Mouse (Mus musculus) forebrain, embryonic 11.5 days (tissue): Measurements from ENCODE around the gene Gm17359. TPM values are rescaled to one million over a fixed set of nuclear protein-coding genes. Genes with fewer than 3 reads are reported as not detected.

Experiments
- ATAC-seq: fragments of 200-750 bp; cut with Nextera tagmentation; replicated peaks from 2 replicates; pipeline ENCODE4 v1.8.0; 2017; ENCODE audit warnings: moderate TSS enrichment; ENCODE audit not compliant: low FRiP score
- DNase-seq: peaks from one replicate; pipeline ENCODE4 v3.0.0-alpha.2; 2017; ENCODE audit warnings: low spot score
- H3K27ac ChIP-seq: fragments of 300-500 bp; sonication (generic); 2 replicates; pipeline ENCODE4 v1.5.1; 2014; ENCODE audit warnings: low read depth, low read length
- H3K27me3 ChIP-seq: fragments of 300-500 bp; sonication (generic); 2 replicates; pipeline ENCODE4 v1.6.1; 2014; ENCODE audit warnings: mild to moderate bottlenecking, low read length, mixed read lengths; ENCODE audit not compliant: control insufficient read depth, insufficient read depth
- H3K36me3 ChIP-seq: fragments of 300-500 bp; sonication (generic); 2 replicates; pipeline ENCODE4 v1.6.1; 2014; ENCODE audit warnings: mild to moderate bottlenecking, low read length, moderate library complexity, mixed read lengths; ENCODE audit not compliant: control insufficient read depth, insufficient read depth
- H3K4me1 ChIP-seq: fragments of 300-500 bp; sonication (generic); replicated peaks from 2 replicates; pipeline ENCODE4 v1.6.1; 2014; ENCODE audit warnings: low read length, mixed read lengths; ENCODE audit not compliant: control insufficient read depth, insufficient read depth
- H3K4me2 ChIP-seq: fragments of 300-500 bp; sonication (generic); 2 replicates; pipeline ENCODE4 v1.6.1; 2014; ENCODE audit warnings: low read depth, mild to moderate bottlenecking, low read length, moderate library complexity, mixed read lengths; ENCODE audit not compliant: severe bottlenecking
- H3K4me3 ChIP-seq: fragments of 300-500 bp; sonication (generic); 2 replicates; pipeline ENCODE4 v1.5.1; 2014; ENCODE audit warnings: low read depth, low read length
- H3K9ac ChIP-seq: fragments of 300-500 bp; sonication (generic); 2 replicates; pipeline ENCODE4 v1.6.1; 2014; ENCODE audit warnings: low read length
- H3K9me3 ChIP-seq: fragments of 300-500 bp; sonication (generic); 2 replicates; pipeline ENCODE4 v1.6.1; 2016; ENCODE audit warnings: low read length, mixed read lengths; ENCODE audit not compliant: control insufficient read depth
- WGBS: fragments of 180-500 bp; shearing (Covaris S2); extraction: QIAGEN DNeasy Blood & Tissue Kit; methylation state at CpG from one replicate; pipeline ENCODE4 v1.1.7; 2014; 5-methylcytosine and 5-hydroxymethylcytosine counted together
- polyA plus RNA-seq: library from polyadenylated mRNA; unstranded; fragments of >200 nt; fragmentation: Nextera tagmentation; extraction: Ambion mirVana; gene quantifications from 2 replicates; pipeline ENCODE4 v1.2.1, GENCODE M21; 2014

Gene Gm17359
- polyA plus RNA-seq, 1 experiment from 2014 or later: not detected

GRCm38 (mm10) chr3:79368306-79368705 lies 31.8 kb downstream of the Gm17359 start:
- Histone ChIP-seq H3K9me3 (no peaks in the 10 kb centered on the region), H3K27me3 (no peaks in the 10 kb centered on the region), H3K27ac (no peak overlapping the region), H3K4me2 (no peak overlapping the region), H3K4me1 (no peaks in the 10 kb centered on the region), H3K36me3 (no peaks in the 10 kb centered on the region), H3K4me3 (no peak overlapping the region), H3K9ac (no peak overlapping the region)
- ATAC-seq: no peak
- DNase-seq: no peak
- WGBS: 61% methylated on average over 6 of the region's 6 CpGs

GRCm38 (mm10) chr3:79370385-79370929 lies 34.0 kb downstream of the Gm17359 start:
- Histone ChIP-seq H3K27me3 (no peaks in the 10 kb centered on the region), H3K36me3 (no peaks in the 10 kb centered on the region), H3K4me3 (no peak overlapping the region), H3K9me3 (no peaks in the 10 kb centered on the region), H3K27ac (no peak overlapping the region), H3K9ac (no peak overlapping the region), H3K4me1 (no peaks in the 10 kb centered on the region), H3K4me2 (no peak overlapping the region)
- ATAC-seq (no peak), DNase-seq (no peak)
- 71% methylated on average over 4 of the region's 4 CpGs for WGBS

- H3K4me2 ChIP-seq: no peak overlapping the region
These were observed 35.2 kb downstream of the Gm17359 start for GRCm38 (mm10) chr3:79371506-79372195.

GRCm38 (mm10) chr3:79373930-79374329 lies 37.5 kb downstream of the Gm17359 start:
- Histone ChIP-seq H3K4me3 (no peak overlapping the region), H3K27me3 (no peaks in the 10 kb centered on the region), H3K4me2 (no peak overlapping the region), H3K9ac (no peak overlapping the region), H3K9me3 (no peaks in the 10 kb centered on the region), H3K4me1 (no peaks in the 10 kb centered on the region; the same call in 1 of the 2 replicates), H3K36me3 (no peaks in the 10 kb centered on the region), H3K27ac (no peak overlapping the region)
- WGBS: 58% methylated on average over 3 of the region's 3 CpGs
- DNase-seq: no peak
- ATAC-seq: no peak

More at GRCm38 (mm10) chr3:79371506-79372195, 35.2 kb downstream of the Gm17359 start:
- no peak overlapping the region for H3K27ac ChIP-seq
- ATAC-seq (no peak), DNase-seq (no peak)
- WGBS: 85% methylated on average over 7 of the region's 7 CpGs
- no peaks in the 10 kb centered on the region for H3K27me3 ChIP-seq
- no peaks in the 10 kb centered on the region for H3K36me3 ChIP-seq
- H3K9me3 ChIP-seq: no peaks in the 10 kb centered on the region
- no peak overlapping the region for H3K4me3 ChIP-seq
- H3K9ac ChIP-seq: no peak overlapping the region
- no peaks in the 10 kb centered on the region for H3K4me1 ChIP-seq

GRCm38 (mm10) chr3:79378086-79378485 lies 41.6 kb downstream of the Gm17359 start:
- 17% methylated on average over 3 of the region's 3 CpGs for WGBS
- no peak for DNase-seq
- H3K36me3 ChIP-seq: no peaks in the 10 kb centered on the region
- no peak overlapping the region for H3K4me3 ChIP-seq
- no peak for ATAC-seq
- no peak overlapping the region for H3K4me2 ChIP-seq
- no peaks in the 10 kb centered on the region for H3K9me3 ChIP-seq
- no peak overlapping the region for H3K9ac ChIP-seq
- no peaks in the 10 kb centered on the region for H3K27me3 ChIP-seq
- no peaks in the 10 kb centered on the region; the same call in 1 of the 2 replicates for H3K4me1 ChIP-seq
- H3K27ac ChIP-seq: no peak overlapping the region

GRCm38 (mm10) chr3:79379255-79379836 lies 42.9 kb downstream of the Gm17359 start:
- Histone ChIP-seq H3K4me2 (no peak overlapping the region), H3K4me3 (no peak overlapping the region), H3K27ac (no peak overlapping the region), H3K9ac (no peak overlapping the region), H3K36me3 (no peaks in the 10 kb centered on the region), H3K27me3 (no peaks in the 10 kb centered on the region), H3K9me3 (no peaks in the 10 kb centered on the region), H3K4me1 (no peaks in the 10 kb centered on the region; the same call in 1 of the 2 replicates)
- ATAC-seq: no peak
- WGBS: 84% methylated on average over 14 of the region's 14 CpGs
- no peak for DNase-seq

GRCm38 (mm10) chr3:79379873-79380595 lies 43.6 kb downstream of the Gm17359 start:
- Histone ChIP-seq H3K4me3 (no peak overlapping the region), H3K27me3 (no peaks in the 10 kb centered on the region), H3K36me3 (no peaks in the 10 kb centered on the region), H3K9me3 (no peaks in the 10 kb centered on the region), H3K4me2 (no peak overlapping the region), H3K9ac (no peak overlapping the region), H3K27ac (no peak overlapping the region), H3K4me1 (no peaks in the 10 kb centered on the region; the same call in 1 of the 2 replicates)
- 85% methylated on average over 6 of the region's 6 CpGs for WGBS
- DNase-seq (no peak), ATAC-seq (no peak)

- Histone ChIP-seq H3K4me2 (no peak overlapping the region), H3K4me3 (no peak overlapping the region), H3K27me3 (no peaks in the 10 kb centered on the region), H3K27ac (no peak overlapping the region), H3K36me3 (no peaks in the 10 kb centered on the region), H3K4me1 (no peaks in the 10 kb centered on the region; the same call in 1 of the 2 replicates), H3K9ac (no peak overlapping the region), H3K9me3 (no peaks in the 10 kb centered on the region)
- WGBS: 90% methylated on average over 4 of the region's 4 CpGs
- DNase-seq: no peak
- ATAC-seq: no peak
These were observed 44.9 kb downstream of the Gm17359 start for GRCm38 (mm10) chr3:79381398-79381797.
